Mouse (Mus musculus) heart, embryonic 14.5 days (tissue): ENCODE data around the gene Cmip. TPM values are rescaled to one million over a fixed set of nuclear protein-coding genes. Genes with fewer than 3 reads are reported as not detected.

ENCODE experiments used
- ATAC-seq: fragments of 200-750 bp; cut with Nextera tagmentation; 2 replicates; pipeline ENCODE4 v1.8.0; 2017; ENCODE audit warnings: low read depth, moderate TSS enrichment; ENCODE audit not compliant: insufficient number of reproducible peaks, insufficient read depth, low FRiP score
- H3K27ac ChIP-seq, 2 experiments: fragments of 200-500 bp in 1 of 2; fragments of 300-500 bp in 1 of 2; sonication (generic) in 1 of 2; replicated peaks in 1 of 2; 2 replicates each; pipeline ENCODE4 v1.5.1; 2012 to 2014; ENCODE audit warnings: low read depth in 2 of 2, low read length in 2 of 2, control low read depth in 1 of 2, mild to moderate bottlenecking in 1 of 2, mixed read lengths in 1 of 2; ENCODE audit not compliant: control insufficient read depth in 1 of 2, insufficient read depth in 1 of 2
- H3K27me3 ChIP-seq: fragments of 300-500 bp; sonication (generic); 2 replicates; pipeline ENCODE4 v1.6.1; 2014; ENCODE audit warnings: mild to moderate bottlenecking, low read length, control low read depth; ENCODE audit not compliant: control insufficient read depth, insufficient read depth
- H3K36me3 ChIP-seq: fragments of 300-500 bp; sonication (generic); 2 replicates; pipeline ENCODE4 v1.6.1; 2014; ENCODE audit warnings: mild to moderate bottlenecking, control low read depth, low read length, mixed read lengths; ENCODE audit not compliant: control insufficient read depth, insufficient read depth
- H3K4me1 ChIP-seq, 2 experiments: fragments of 200-500 bp in 1 of 2; fragments of 300-500 bp in 1 of 2; sonication (generic) in 1 of 2; 2 replicates each; pipeline ENCODE4 v1.6.1; 2012 to 2014; ENCODE audit warnings: low read length in 2 of 2, control low read depth in 1 of 2, mixed read lengths in 1 of 2; ENCODE audit not compliant: control insufficient read depth in 2 of 2, insufficient read depth in 2 of 2
- H3K4me2 ChIP-seq: fragments of 300-500 bp; sonication (generic); 2 replicates; pipeline ENCODE4 v1.6.1; 2014; ENCODE audit warnings: mild to moderate bottlenecking, low read length
- H3K4me3 ChIP-seq, 2 experiments: fragments of 200-500 bp in 1 of 2; fragments of 300-500 bp in 1 of 2; sonication (generic) in 1 of 2; 2 replicates each; pipeline ENCODE4 v1.5.1; 2012 to 2014; ENCODE audit warnings: low read length in 2 of 2, mild to moderate bottlenecking in 2 of 2, control low read depth in 1 of 2, low read depth in 1 of 2, moderate library complexity in 1 of 2; ENCODE audit not compliant: control insufficient read depth in 1 of 2, insufficient read depth in 1 of 2
- H3K9ac ChIP-seq: fragments of 300-500 bp; sonication (generic); 2 replicates; pipeline ENCODE4 v1.6.1; 2014; ENCODE audit warnings: mild to moderate bottlenecking, low read length
- H3K9me3 ChIP-seq: fragments of 300-500 bp; sonication (generic); 2 replicates; pipeline ENCODE4 v1.6.1; 2016; ENCODE audit warnings: low read length, control low read depth; ENCODE audit not compliant: control insufficient read depth
- WGBS: fragments of 180-500 bp; shearing (Covaris S2); extraction: QIAGEN DNeasy Blood & Tissue Kit; methylation state at CpG from one replicate; pipeline ENCODE4 v1.1.7; 2014; 5-methylcytosine and 5-hydroxymethylcytosine counted together
- polyA plus RNA-seq: library from polyadenylated mRNA; unstranded; fragments of >200 nt; fragmentation: Nextera tagmentation; extraction: Ambion mirVana; gene quantifications from 2 replicates; pipeline ENCODE4 v1.2.1, GENCODE M21; 2014

Cmip gene
- polyA plus RNA-seq, 1 experiment from 2014 or later, result 13.3 TPM

- Histone ChIP-seq H3K9me3 (no peaks in the 10 kb centered on the region), H3K4me1 (peaks cover 33 to 44% of the 10 kb centered on the region in 2 experiments), H3K9ac (no peak overlapping the region), H3K27ac (no peak overlapping the region), H3K4me3 (no peak overlapping the region), H3K36me3 (no peaks in the 10 kb centered on the region), H3K27me3 (no peaks in the 10 kb centered on the region), H3K4me2 (no peak overlapping the region)
- WGBS, result 47% methylated on average over 12 of the region's 12 CpGs
- ATAC-seq, result no peak
Observed at GRCm38 (mm10) chr8:117372070-117372469, 115.2 kb downstream of the Cmip start.

- Histone ChIP-seq H3K27me3 (no peaks in the 10 kb centered on the region), H3K4me2 (no peak overlapping the region), H3K9ac (no peak overlapping the region), H3K36me3 (no peaks in the 10 kb centered on the region), H3K4me3 (no peak overlapping the region), H3K27ac (peak overlapping the region in 1 of 2 experiments; percentile 21; a peak in 1 of 4 replicates), H3K9me3 (no peaks in the 10 kb centered on the region), H3K4me1 (peaks cover 29 to 39% of the 10 kb centered on the region in 2 experiments)
- no peak for ATAC-seq
- WGBS, result 38% methylated on average over 11 of the region's 11 CpGs
Observed at GRCm38 (mm10) chr8:117373001-117373428, 116.2 kb downstream of the Cmip start.

GRCm38 (mm10) chr8:117374087-117374486 is 117.2 kb downstream of the Cmip start:
- H3K27me3 ChIP-seq, result no peaks in the 10 kb centered on the region
- no peak overlapping the region for H3K9ac ChIP-seq
- no peaks in the 10 kb centered on the region for H3K9me3 ChIP-seq
- H3K4me1 ChIP-seq, result peaks cover 25 to 33% of the 10 kb centered on the region in 2 experiments
- 71% methylated on average over 3 of the region's 3 CpGs for WGBS
- ATAC-seq, result no peak
- H3K27ac ChIP-seq, result no peak overlapping the region
- no peak overlapping the region for H3K4me2 ChIP-seq
- H3K4me3 ChIP-seq, result no peak overlapping the region
- no peaks in the 10 kb centered on the region for H3K36me3 ChIP-seq

GRCm38 (mm10) chr8:117376997-117377396 is 120.1 kb downstream of the Cmip start:
- ATAC-seq, result no peak
- no peaks in the 10 kb centered on the region for H3K36me3 ChIP-seq
- H3K4me3 ChIP-seq, result no peak overlapping the region
- peaks cover 13 to 17% of the 10 kb centered on the region in 2 experiments; a peak in 3 of 4 replicates for H3K4me1 ChIP-seq
- no peaks in the 10 kb centered on the region for H3K27me3 ChIP-seq
- no peak overlapping the region for H3K4me2 ChIP-seq
- H3K9me3 ChIP-seq, result no peaks in the 10 kb centered on the region
- H3K27ac ChIP-seq, result no peak overlapping the region
- H3K9ac ChIP-seq, result no peak overlapping the region
- WGBS, result 82% methylated on average over 16 of the region's 16 CpGs

- no peaks in the 10 kb centered on the region for H3K9me3 ChIP-seq
Observed at GRCm38 (mm10) chr8:117378625-117379024, 121.8 kb downstream of the Cmip start.

GRCm38 (mm10) chr8:117379131-117379530 is 122.3 kb downstream of the Cmip start:
- Histone ChIP-seq H3K9me3 (no peaks in the 10 kb centered on the region), H3K36me3 (no peaks in the 10 kb centered on the region), H3K4me3 (no peak overlapping the region), H3K4me2 (no peak overlapping the region), H3K9ac (no peak overlapping the region), H3K27me3 (no peaks in the 10 kb centered on the region), H3K4me1 (peaks cover 0 to 5% of the 10 kb centered on the region in 2 experiments; a peak in 1 of 4 replicates), H3K27ac (no peak overlapping the region)
- no peak for ATAC-seq
- 50% methylated on average over 10 of the region's 10 CpGs for WGBS

More at GRCm38 (mm10) chr8:117378625-117379024, 121.8 kb downstream of the Cmip start:
- no peak for ATAC-seq
- no peaks in the 10 kb centered on the region for H3K27me3 ChIP-seq
- 79% methylated on average over 7 of the region's 7 CpGs for WGBS
- peaks cover 0 to 5% of the 10 kb centered on the region in 2 experiments; a peak in 1 of 4 replicates for H3K4me1 ChIP-seq
- no peak overlapping the region for H3K27ac ChIP-seq
- H3K4me2 ChIP-seq, result no peak overlapping the region
- no peak overlapping the region for H3K4me3 ChIP-seq
- no peak overlapping the region for H3K9ac ChIP-seq
- no peaks in the 10 kb centered on the region for H3K36me3 ChIP-seq

- Histone ChIP-seq H3K4me2 (no peak overlapping the region), H3K27me3 (no peaks in the 10 kb centered on the region), H3K4me1 (peaks cover 0 to 5% of the 10 kb centered on the region in 2 experiments; a peak in 1 of 4 replicates), H3K4me3 (no peak overlapping the region), H3K36me3 (no peaks in the 10 kb centered on the region), H3K9ac (no peak overlapping the region), H3K9me3 (0 out of 2 replicates have a peak, but pooled peaks cover 3% of the 10 kb centered on the region), H3K27ac (peak overlapping the region; percentile 56 to 71)
- ATAC-seq, result peak; percentile 56; the same call in 1 of the 2 replicates
- WGBS, result 55% methylated on average over 8 of the region's 8 CpGs
Observed at GRCm38 (mm10) chr8:117380796-117381195, 123.9 kb downstream of the Cmip start.

GRCm38 (mm10) chr8:117386142-117386541 is 129.3 kb downstream of the Cmip start:
- Histone ChIP-seq H3K9ac (no peak overlapping the region), H3K9me3 (0 out of 2 replicates have a peak, but pooled peaks cover 3% of the 10 kb centered on the region), H3K27ac (no peak overlapping the region), H3K36me3 (no peaks in the 10 kb centered on the region), H3K4me3 (no peak overlapping the region), H3K4me2 (no peak overlapping the region), H3K4me1 (peaks cover 18% of the 10 kb centered on the region in 2 experiments), H3K27me3 (no peaks in the 10 kb centered on the region)
- ATAC-seq, result no peak
- WGBS, result 66% methylated on average over 2 of the region's 2 CpGs
